Mouse (Mus musculus) gastrocnemius, postnatal 4 days (tissue): ENCODE data around the gene Rai1. TPM values are rescaled to one million over a fixed set of nuclear protein-coding genes. Genes with fewer than 3 reads are reported as not detected.

Experiments
- DNase-seq, 2 experiments: peaks; one replicate each; pipeline ENCODE4 v3.0.0; 2021 to 2022; ENCODE audit warnings: low spot score in 2 of 2, mixed read lengths in 2 of 2
- total RNA-seq, 2 experiments: library from RNA; stranded (reverse); gene quantifications; 2 replicates each; pipeline ENCODE4 v1.2.3; 2021

The Rai1 gene
- total RNA-seq, 2 experiments from 2014 or later, result 41.7 to 44.6 TPM

DNA sequence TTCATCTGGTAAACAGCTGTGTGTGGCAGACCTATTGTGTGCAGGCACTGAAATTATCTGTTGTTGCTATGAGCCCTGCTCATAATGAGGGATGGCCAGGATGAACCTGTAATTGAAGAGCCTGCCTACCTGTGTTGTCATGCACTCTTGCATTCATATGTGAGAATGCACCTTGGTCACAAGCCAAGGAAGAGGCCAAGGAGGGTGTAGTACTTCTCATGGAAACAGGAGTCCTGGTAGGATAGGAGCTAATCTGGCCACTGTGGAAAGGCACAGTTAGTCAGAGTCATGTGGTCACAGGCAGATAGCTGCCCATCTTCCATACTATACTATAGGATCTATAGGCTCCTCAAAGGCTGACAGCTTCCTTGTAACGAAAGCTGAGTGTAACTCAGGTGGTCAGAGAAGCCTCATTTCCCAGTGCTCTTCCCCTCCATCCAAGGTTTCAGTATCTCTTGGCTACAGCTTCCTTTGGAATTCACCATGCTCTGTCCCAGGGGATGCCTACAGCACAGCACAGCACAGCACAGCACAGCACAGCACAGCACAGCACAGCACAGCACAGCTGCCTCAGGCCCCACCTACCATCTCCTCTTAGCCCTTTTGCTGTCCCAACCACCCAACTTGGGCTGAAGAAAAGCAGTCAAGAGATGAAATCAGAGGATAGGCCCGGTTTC is 15.9 kb downstream of the Rai1 start:
- DNase-seq, result no peak

- DNase-seq, result no peak
Measured at GRCm38 (mm10) chr11:60122611-60123010, 17.8 kb downstream of the Rai1 start.

- no peak for DNase-seq
Measured at GRCm38 (mm10) chr11:60127048-60127447, 22.2 kb downstream of the Rai1 start.

DNA sequence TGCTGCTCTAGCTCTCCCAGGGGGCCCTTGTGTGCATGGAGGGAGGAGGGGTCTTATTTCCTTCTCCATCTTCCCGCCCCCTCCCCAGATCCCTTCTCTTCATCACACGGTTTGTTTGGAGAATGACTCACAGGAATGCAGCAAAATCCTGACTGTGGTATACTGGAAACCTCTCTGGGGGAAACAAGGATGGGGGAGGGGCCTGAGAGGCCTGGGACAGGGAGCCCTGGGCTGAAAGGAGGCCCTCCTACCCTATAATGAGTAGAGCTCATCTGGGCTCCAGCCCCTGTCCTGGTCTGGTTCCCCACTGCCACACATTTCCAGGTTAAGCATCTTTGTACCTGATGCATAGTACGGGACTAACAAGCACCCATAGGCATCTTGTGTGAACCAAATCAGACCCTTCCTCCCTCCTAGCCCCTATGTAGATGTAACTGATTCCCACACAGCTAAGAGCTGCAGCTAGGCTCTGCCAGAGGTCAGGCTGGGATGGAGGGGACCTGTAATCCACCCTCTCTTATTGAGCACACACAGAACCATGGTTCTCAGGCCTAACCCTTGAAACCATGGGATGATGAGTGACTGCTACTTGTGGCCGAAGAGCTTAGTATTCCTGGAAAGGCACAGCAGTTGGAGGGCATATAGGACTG is 23.2 kb downstream of the Rai1 start:
- DNase-seq, result no peak

GRCm38 (mm10) chr11:60130516-60130915 is 25.7 kb downstream of the Rai1 start:
- peak in 1 of 2 experiments; percentile 26 for DNase-seq

- DNase-seq, result no peak
Measured at GRCm38 (mm10) chr11:60132061-60132460, 27.2 kb downstream of the Rai1 start.

GRCm38 (mm10) chr11:60136491-60136890 is 31.7 kb downstream of the Rai1 start:
- no peak for DNase-seq

DNA sequence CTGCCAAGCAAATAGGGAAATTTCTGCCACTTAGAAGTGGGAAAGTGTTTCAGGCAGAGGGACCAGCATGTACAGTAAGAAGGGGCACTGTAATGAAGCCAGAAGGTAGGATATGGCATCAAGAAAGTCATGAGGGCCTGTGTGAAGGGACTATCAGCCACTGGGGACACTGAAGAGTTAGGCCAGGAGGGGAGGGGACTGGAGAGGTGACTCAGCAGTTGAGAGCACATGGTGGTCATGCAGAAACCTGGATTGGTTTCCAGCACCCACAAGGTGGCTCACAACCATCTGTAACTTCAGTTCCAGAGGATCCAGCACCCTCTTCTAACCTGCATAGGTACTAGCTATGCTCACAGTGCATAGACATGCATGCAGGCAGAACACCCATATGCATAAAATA is 32.4 kb downstream of the Rai1 start:
- DNase-seq, result no peak

GRCm38 (mm10) chr11:60139141-60139733 is 34.4 kb downstream of the Rai1 start:
- DNase-seq, result peak in 1 of 2 experiments; percentile 21

DNA sequence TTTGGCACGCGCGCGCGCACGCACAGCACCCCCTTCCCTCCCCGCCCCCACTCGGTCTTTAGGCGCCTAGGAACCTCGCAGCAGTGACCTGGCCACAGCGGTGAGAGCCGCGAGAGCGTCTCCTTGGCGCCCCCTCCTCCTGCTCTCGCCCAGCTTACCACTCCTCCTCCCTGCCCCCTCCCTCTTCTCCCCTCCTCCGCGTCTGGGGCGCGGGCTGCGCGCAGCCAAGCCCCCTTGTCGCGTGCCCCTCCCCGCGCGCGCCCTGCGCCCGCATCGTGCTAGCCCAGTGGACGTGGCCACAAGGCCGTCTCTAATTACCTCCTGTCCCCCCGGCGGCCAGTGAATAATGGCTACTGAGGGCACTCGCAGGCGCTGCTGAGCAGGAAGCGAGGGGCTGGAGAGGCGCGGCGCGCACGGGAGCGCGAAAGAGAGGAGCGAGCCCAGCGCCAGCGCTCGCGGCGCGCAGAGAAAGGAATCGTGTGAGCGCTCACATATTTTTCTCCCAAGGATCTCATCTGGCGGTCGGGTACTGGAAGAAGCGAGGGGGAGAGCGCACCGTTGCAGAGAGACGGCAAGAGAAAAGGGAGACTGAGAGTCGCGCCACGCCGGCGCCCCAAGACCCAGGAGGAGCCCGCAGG is 35.0 kb downstream of the Rai1 start:
- DNase-seq, result peak; percentile 50 to 64

DNA sequence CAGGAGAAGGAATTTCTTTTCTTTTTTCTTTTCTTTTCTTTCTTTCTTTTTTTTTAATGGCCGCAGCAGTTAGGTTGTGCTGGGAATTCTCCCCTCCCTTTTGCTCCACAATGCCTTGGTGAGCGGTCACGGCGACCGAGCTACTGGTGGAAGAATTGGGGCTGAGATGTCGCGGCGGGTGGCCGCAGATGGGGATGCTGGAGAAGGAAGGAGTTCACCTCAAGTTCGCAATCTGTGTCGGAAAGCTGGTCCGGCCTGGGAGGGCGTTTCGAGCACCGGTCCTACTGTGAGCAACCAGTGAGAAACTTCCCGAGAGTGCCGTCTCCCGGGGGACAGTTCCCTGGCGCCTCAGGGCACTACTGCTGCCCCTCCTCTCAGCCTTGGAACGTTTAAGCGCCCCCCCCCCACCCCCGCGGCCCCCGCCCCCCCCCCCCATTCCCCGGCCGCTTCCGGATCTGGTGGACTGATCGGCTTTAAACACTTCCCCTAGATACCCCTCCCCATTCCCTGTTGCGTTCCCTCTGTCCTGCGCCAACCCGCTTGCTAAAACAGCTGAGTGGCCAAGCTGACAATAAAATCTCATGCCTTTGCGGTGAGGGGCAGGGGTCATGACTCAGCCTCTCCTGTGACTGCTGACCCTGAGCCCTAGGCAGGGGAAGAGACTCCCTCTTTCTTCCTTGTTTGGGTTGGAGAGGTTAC is 35.9 kb downstream of the Rai1 start:
- peak in 1 of 2 experiments; percentile 17 for DNase-seq

DNA sequence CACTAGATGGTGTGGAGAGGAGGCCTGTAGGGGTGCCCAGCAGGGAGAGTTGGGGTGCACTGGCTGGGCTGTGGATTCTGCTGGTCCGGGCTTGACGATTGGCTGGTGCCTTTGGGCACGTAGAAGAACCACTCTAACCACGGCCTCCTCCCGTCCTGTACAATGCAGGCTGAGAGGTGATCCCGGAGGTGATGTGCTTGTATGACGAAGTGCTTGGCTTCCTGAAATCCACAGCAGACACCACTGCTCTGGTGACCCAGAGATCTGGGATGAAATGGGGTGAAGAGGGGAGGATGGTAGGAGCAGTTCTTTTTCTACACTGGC is 36.4 kb downstream of the Rai1 start:
- DNase-seq, result no peak

DNA sequence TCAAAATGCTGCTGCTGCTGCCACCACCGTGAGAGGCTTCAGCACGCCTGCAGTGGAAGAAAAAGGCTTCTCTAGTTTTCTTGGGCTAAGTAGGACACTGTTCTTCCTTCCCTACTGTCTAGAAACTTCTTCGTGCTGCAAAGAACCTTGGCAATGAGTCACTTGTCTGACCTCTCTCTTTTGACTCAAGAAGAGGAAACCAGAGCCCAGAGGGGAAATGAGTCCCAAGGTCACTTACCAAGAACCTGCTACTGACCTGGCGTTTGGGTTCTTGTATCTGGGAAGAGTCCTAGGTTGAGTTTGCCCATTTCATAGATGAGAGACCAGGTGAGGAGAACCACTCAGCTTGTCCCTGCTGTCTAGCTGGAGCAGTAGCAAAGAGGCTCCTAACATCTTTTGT is 38.3 kb downstream of the Rai1 start:
- DNase-seq, result no peak

DNA sequence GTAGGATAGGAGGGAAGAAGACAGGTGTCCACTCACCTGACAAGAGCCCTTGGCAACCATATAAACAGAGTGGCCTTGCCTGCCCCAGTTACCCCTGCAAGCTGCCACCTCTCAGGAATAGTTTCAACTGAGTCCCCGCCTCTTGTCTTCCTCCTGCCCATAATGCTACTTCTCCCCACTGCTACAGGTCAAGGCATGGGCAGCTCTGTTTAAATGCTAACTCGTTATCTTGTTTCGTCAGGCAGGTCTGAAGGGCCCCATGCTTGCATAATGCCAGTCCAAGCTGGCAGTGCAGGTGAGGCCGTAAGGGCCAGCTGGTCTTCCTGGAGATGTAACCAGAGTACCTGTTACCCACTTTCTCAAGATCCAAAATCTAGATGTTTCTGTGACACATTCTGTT is 41.4 kb downstream of the Rai1 start:
- DNase-seq, result no peak

- no peak for DNase-seq
Measured at GRCm38 (mm10) chr11:60148591-60148990, 43.8 kb downstream of the Rai1 start.

DNA sequence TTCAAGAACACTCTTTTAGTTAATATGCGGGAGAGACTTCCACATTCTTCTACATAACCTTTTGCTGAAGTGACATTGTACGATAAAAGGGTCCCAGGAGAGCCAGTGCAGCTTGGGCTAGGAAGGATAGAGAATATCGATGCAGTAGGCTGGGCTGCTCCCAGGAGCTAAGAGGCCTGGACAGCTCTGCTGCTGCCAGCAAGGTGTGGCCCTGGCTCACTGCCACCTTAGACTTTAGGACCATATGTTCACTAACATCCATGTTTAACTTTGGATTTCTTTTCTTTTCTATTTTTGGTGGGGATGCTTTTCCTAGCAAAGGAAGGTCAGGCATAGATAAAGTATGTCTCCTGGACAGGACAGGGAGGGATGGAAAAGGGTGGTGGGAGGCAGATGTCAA is 44.3 kb downstream of the Rai1 start:
- no peak for DNase-seq

- DNase-seq, result no peak
Measured at GRCm38 (mm10) chr11:60150677-60151076, 45.9 kb downstream of the Rai1 start.

GRCm38 (mm10) chr11:60152339-60152738 is 47.5 kb downstream of the Rai1 start:
- no peak for DNase-seq

DNA sequence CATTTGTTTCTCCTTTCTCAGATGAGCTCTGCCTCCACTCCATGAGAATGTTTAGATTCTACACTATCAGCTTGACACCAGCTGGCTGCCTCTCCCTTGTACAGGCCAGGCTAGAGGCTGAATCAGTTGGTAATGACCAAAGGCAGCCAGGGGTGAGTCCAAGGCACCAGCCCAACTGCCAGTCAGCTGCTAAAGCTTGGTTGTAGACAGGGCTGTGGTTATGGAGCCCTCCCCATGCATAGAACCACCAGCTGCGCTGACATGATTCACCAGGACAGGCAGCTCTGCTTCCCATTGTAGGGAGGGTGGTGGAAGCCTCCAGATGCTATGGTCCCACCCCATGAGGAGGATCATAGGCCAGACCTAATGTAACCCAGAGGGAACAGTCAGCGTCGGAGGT is 49.1 kb downstream of the Rai1 start:
- no peak for DNase-seq

DNA sequence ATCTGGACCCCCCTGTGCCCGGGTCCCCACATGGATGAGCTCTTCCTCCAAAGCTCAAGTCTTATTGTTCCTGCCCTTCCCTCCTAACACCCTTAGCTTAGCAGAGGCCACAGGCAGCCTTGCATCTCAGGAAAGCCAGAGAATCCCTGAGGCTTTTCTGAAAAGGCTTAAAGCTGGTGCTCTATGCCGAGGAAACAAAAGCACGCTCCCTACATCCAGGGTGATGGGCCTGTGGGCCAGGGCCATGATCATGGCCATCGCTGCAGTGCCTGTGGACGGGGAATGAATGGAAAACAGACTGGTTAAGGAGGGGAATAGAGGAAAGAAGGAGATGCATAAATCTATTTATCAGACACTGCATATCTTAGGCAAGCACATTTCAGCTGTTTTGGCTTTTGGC is 50.9 kb downstream of the Rai1 start:
- no peak for DNase-seq

- DNase-seq, result no peak
Measured at GRCm38 (mm10) chr11:60158271-60158670, 53.5 kb downstream of the Rai1 start.

DNA sequence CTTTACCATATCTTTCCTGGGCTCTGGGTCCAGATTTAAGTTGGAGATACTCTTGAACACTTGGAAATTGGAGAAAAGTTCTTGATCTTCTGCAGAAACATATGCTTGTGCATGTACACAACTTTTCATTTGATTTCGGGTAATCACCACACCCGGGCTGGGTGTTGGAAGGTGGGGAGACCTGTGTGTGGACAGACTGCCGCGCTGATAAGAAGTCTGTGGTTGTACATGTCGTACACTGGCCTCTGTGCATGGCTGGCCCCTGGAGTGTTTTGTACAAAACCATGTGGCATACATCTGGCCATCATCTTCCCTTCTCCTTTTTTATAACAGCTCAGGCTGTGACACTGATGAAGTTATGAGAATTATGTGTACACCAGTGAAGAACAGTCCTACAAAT is 55.1 kb downstream of the Rai1 start:
- DNase-seq, result no peak
